Mouse (Mus musculus) frontal cortex, postnatal 36 days (tissue): Measurements from ENCODE around the gene Ulk4.

ENCODE experiments used
- DNase-seq, 2 experiments: peaks; one replicate each; pipeline ENCODE4 v3.0.0; 2022; ENCODE audit warnings: low spot score in 2 of 2

The Ulk4 gene

DNA sequence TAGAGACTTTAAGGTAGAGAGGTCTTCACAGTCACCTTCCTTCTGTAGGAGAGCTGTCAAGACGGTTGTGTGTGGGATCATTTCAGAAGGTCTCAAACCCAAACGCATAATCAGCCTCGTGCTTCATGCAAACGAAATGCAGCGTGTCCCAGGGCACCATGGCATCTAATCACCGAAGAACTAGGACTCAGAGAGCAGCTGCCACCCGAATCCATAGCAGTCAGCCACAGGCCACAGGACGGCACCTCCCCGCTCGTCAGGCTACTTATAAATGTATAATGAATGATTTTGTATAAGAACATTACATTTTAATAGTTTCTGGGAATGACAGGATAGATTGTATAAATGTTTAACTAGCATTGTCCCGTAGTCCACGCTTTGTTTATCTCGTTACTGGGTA is 257.1 kb downstream of the Ulk4 start:
- DNase-seq: no peak

DNA sequence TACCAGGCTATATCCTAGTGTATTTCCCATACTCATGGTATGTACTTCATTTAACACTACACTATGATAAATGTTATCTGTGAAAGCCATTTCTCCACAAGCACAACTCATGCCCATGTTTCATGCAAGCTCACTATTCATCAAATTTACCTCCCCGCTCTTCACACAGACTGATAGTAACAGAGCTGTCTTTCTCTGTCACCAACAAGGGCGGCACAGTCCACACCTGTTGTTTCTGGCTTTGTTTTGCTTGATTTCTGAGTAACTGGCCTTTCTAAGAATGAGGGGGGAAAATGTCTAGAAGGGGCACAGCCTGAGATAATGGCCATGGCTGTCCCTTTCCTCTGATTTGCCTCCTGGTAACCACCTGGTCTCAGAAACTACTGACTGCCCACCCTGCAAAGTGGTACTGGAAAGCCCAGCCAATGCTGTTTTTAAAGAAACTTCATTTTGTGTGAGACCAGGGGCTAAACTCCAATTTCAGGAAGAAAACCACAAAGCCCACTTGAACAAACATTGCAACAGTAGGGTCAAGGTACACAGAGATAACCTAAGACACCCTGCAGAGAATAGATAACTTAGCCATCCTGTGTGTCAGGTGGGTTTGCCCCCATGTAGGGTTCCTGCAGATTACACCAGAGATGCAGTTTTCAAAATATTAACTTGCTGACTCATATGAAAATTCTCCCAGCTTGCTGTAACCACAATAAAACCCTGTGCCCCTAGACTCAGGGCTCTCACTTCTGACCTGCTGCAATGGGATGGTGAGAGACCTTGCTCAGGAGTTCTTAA is 258.3 kb downstream of the Ulk4 start:
- DNase-seq: no peak

DNA sequence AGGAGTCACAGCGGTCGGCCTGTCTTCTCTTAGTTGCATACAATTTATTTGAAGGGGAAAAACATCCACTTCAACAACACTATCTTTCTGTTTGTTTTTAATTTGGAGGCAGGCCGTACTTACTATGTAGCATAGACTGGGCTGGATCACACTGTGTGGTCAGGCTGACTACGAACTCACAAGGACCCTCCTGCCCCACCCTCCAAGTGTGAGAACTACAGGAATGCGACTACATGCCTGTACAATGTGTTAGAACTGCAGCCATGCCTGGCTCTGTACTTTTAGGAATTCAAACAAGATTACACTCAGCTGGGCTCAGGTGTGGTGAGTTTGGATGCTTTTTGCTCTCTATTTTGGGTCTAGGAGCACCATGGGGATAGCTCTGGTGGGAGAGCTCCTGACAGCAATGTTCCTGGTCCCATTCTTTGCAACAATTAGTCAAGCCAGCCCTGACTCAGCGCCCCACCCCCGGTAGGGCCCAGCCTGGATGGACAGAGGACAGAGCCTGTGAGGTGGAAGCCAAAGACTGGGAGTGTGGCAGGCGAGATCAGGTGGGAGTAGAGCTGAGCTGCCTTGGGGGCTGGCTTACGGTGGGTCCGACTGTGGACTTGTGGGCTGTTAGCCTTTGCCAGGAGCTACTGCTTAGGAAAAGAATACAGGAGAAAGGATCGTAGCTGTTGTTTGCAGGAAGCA is 261.0 kb downstream of the Ulk4 start:
- no peak for DNase-seq

DNA sequence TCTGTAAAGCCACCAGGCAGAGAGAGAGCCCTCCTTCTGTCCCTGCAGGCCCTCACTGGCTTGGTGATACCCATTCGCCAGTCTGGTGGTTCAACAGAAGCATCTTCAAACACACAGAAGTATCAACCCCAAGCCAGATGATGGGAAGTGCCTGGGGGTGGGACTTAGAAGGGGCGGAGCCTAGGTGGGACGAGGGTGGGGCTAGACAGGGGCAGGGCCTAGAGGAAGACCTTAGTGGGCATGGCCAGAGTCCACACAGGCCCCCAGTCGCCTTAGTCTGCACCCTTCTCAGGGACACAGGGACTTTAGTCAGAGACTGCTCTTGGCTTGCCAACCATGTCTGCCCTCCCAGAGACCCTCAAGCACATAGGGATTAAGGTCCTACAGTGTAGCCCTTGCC is 265.5 kb downstream of the Ulk4 start:
- DNase-seq: no peak

DNA sequence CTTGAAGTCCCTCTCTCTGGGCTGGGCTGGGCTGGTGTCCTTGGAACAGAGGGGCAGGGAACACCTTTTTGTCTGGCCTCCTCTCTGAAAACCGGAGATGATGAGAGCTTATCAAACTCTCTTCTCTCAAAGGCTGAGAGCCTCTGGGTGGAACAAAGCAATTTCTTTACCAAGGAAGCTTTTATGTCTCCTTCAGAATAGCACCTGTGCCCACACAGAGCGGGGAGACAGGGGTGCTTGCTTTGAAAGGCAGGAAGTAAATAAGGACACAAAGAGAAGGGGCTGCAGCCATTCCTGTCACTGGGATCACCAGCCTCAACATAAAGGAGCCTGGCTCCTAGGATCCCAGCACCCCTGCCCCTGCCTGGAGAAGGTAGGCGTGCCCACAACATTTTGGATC is 266.5 kb downstream of the Ulk4 start:
- DNase-seq: no peak

DNA sequence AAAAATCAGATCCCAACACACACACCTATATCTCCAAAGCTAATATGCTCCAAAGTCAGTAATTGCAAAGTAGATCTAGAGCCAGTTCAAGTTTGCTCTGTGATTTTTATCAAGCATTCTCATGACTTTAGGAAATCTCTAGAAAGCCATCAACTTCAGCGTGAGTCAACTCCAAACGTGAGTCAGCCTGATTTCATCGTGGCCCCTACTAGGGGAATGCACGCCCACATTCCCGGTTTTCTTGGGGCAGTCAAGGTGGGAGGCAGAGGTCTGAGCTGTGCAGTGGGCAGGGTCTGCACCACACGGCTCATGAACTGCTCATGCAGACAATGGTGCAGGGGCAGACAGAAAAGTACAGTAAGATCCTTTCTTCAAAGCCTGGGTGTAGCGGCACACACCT is 271.0 kb downstream of the Ulk4 start:
- no peak for DNase-seq

DNA sequence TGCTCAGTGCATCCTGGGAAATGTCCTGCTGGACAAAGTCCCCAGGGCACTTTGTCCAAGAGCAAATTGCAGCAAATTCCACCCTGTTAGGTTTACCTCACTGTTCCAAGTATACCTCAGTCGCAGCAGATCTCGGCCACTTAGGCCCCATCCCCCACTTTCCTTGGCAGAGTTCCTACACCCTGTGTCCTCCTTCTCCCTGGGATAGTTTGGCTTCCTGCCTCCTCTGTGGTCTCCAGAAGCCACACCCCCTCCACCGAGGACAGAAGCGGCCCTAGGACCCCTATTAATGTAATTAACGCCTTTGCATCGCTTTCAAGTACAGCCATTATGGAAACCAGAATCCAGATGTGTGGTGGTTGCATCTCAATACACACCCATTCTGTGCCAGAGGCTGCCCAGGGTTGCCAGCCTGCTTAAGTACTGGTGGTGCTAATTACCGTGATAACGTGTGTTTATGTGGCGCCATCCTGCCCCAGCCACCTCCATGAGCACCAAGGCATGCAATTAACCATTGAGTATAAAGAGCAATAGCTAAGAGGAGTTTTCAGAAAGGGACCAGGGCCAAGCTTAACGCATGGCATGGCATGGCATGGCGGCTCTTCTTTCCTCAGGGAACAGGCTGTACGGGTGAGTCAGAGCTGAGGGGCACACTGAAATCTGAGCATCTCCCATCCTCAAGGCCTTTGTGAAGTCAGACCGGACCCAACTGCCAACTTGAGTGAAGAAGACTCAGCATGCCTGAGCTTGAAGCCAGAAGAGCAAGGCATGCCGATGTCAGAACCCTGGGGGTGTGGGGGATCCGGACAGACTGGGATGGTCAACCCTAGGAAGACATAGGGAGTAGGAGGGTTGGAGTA is 275.1 kb downstream of the Ulk4 start:
- DNase-seq: peak in 1 of 2 experiments; percentile 14

DNA sequence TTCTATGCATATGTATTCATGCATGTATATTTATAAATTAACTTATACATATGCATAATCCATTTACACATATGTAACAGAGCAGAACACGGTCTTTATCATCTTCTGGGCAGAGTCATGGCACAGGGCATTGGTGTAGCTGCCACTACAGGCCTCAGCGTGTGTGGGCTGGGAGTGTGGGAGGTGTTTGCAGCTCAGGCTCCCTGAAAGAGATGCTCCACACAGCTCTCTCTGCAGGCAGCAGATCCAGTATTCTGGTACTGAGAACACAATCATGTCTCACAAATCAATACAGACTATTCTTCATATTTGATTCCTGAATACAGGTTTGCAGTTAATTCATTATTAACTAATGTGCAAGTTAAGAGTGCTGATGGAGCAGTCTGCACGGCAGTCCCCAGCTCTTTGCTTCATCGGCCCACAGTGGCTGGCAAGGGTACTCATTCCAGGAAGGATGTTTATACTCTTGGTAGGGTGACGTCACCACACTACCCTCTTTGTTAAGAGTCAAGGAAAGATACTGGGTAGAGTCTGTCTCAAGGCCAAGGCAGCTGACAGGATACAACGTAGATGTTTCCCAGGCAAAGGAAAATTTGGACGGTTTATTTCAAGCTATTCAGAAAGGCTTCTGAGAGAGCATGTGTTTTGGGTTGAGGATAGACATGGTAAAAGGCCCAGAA is 276.2 kb downstream of the Ulk4 start:
- peak; percentile 42 to 68 for DNase-seq

DNA sequence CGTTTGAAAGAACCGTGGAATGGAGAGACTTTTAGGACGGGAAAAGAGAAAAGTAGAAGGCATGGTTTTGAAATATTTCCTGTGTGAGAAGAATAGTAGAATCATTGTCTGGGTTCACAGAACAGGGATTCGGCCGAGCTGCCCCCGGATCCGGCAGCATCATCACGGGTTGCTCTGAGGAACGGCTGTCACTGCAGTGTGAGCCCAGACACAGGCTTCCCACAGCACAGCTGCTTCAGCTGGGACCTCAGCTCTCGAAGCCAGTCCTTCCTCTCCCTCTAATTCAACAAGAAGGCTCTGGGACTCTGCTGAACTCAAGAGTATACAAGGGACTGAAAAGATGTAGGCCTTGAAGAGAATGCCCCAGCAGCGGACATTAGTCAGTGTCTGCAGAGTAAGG is 278.3 kb downstream of the Ulk4 start:
- peak in 1 of 2 experiments; percentile 22 for DNase-seq

DNA sequence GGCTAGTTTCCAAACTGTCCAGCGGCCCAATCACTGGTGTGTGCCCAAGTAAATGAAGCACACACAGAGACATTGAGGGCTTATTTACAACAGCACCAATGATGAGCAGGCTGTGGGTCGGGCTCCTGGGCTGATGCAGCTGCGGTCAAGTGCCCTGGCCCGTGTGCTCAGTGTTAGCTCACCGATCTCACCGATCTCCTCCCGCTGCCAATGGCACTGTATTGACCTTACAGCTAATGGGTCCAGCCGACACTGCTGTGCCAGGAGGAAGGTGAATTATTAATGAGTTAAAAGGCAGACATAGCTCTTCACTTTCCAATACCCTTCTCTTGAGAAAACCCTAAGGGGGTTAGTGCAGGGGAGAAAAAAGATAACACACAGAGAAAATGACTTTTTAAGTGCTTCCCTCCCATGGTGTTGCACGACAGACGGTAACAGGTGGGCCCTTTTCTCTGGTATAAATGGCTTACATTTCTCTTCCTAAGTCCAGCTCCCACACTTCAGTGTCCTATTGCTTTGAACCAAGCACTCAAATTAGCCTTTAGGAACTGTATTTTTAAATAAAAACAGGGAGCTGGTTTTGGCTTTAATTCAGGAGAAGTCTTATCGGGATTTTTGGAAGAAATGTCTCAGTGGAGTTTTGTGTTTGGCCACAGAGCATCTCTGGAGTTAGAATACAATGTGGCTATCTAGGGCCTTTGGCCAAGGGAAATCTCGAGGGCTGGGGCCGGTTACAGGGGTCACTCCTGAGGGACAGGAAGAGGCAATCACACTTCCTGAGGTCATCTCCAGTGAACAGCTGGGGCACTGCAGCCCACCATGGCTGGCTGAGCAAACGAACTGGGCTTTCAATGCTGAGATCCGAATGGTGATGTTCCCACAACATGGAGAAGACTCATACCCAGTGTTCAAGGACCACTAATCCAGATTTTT is 282.5 kb downstream of the Ulk4 start:
- DNase-seq: no peak

DNA sequence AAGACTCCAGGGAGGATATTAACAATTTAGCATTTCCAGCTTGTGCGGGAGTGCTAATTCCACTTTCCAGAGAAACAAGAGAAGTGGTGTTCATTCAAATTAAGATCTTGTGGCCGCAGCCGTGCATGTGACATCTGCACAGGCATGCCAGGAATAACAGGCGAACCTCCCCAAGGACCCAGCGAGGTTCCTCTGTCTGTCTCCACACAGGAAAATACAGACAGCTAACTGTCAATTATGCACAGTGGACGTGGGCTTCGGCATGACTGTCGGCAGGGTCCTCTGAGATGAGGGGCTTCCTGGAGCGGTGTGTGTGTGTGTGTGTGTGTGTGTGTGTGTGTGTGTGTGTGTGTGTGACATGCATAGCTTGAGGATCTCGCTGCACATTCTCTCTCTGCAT is 284.0 kb downstream of the Ulk4 start:
- DNase-seq: no peak

DNA sequence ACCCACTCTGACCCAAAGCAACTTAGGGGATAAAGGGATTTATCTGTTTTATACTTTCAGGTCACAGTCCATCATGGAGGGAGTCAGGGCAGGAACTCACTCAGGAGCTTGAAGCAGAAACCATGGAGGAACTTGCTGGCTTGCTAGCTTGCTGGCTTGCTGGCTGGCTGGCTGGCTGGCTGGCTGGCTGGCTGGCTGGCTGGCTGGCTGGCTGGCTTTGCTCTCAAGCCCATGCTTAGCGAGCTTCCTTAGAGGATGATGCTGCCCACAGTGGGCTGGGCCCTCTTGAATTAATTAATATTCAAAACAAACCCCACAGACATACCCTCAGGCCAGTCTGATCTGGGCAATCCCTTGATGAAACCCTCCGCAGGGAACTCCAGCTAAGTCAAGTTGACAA is 285.2 kb downstream of the Ulk4 start:
- no peak for DNase-seq

DNA sequence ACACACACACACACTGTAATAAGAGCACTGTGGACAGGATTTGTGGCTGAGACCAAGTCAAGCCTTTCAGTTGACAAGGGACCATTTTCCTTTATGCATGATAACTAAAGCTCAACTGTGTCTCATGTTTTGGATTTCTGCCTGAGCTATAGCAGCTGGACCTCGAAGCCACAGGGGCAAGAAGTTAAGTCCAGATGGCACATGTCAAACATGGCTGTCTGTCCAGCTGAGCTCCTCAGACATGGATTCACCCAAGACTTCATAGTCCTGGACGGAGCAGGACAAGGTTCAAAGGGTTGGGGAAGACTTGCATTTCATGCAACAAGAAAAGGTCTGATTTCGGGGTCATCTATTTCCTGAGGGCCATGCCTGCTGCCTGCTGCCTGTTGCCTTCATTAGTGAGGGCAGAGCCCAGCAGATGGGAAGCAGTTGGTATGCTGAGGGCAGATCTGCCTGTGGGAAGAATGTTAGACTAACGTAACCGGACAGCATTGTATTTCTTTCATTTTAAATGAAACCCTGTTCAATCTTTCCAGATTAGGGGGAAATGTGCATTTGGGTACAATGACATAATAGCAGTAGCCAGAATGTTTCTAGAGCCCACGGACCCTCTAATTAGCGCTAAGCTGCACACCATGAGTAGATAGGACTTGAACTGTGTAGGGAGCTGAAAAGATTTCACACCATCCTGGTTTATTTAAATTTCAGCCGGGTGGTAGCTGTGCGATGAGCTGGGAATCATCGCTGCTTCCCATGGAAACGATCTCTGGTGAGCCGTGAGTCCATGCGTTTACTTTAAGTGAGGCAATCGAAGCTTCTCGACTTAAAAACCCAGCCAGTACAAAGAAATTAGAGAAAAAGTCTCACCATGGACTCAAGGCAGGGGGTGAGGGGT is 286.9 kb downstream of the Ulk4 start:
- no peak for DNase-seq

DNA sequence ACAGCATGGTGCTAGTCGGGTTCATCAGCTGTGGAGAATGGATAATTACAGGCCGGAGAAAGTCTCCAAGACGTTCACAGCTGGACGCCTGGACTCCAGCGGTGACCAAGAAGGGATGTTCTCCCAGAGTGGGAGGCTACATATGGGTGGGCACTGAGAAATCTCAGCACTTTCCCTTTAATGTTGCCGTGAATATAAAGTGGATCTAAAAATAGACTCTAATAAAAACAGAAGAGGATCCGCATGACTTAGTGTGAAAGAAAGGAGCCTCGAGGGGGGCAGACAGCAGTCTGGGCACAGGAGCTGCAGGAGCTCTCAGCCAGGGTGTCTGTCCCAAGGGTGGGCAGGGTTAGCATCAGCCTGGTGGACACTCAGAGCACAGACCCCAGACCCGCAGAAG is 288.9 kb downstream of the Ulk4 start:
- DNase-seq: no peak

DNA sequence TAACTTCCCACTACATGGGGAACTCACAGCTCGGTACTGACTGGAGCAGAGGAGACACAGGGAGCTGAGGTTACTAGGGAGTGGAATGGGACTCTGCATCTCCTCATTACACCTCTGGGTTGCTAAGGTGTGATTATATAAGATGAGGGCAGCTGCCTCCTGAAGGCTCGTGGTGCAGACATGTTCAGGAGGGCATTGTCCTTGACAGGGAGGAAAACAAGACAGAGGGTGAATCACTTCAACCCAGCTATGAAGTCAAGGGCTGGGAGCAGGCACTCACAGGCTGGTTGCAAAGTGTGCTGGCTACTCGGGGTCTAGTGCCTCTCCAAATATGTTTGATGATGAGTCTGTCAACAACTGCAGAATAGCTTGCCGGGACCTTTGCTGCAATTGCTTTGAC is 290.0 kb downstream of the Ulk4 start:
- DNase-seq: no peak

DNA sequence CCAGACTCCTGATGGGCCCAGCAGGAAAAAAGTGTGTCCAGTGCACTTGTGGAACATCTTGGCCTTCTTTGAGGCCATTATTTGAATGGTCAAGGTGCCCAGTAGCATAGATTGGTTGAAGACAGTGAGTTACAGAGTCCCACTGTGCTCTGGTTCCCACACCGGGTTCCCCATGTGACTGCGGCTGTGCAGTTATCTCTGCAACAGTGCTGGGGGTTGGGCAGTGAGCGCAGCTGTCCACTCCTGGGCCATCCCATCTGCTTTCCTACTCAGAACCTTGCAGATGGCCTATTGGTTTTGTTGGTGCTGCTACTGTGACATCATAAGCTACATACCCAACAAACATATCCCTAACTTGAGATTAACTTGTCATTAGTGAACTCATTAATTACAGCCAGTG is 290.7 kb downstream of the Ulk4 start:
- DNase-seq: no peak

DNA sequence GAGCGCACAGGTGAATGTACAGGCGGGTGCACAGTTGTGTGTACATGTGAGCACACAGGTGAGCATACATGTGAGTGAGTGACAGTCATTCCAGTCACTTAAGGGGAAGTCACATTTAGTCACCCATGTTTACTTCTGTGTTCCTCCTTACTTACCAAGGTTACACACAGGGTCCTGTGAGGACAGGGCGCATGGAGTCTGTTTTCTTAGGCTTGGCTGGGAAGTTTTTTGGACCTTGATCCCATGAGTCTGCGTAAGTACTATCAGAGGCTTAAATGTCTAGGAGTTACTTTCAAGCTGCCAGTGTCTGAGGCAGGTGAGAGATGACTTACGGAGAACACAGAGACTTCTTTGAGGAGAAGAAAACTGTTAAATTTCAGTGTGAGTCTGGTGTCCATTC is 291.5 kb downstream of the Ulk4 start:
- no peak for DNase-seq

DNA sequence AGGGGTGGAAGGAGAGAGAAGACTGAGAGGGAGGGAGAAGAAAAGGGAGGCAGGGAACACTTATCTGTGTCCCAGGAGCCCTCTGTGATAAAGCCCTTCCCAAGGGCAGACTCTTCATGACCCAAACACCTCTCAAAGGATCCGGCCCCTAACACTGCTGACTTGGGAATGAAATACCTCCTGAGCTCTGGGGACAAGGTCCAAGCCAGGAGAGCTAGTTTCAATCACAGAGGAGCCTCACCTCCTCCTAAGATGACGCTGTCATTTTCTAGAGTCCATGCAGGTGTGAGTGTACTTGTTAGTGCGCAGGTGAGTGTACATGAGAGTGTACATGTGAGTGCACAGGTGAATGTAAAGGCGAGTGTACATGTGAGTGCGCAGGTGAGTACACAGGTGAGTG is 292.0 kb downstream of the Ulk4 start:
- DNase-seq: no peak

DNA sequence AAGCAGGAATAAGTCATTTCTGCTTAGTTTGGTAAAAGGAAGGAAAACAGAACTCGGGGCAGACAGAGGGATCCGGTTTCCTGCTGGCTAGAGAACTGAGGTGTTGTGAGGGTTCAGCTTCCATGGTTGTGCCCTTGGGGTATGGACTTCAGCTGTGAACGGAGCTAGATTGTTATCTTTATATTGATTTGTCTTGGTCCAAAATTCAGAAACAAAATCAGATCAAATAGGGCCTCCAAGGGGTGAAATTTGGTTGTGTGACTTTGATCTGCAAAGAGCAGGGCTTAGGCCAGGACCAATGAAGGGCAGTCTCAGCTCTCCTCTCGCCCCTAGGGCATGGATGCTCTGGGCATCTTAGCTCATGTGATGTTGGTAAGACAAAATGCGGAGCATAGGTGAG is 292.5 kb downstream of the Ulk4 start:
- DNase-seq: no peak

DNA sequence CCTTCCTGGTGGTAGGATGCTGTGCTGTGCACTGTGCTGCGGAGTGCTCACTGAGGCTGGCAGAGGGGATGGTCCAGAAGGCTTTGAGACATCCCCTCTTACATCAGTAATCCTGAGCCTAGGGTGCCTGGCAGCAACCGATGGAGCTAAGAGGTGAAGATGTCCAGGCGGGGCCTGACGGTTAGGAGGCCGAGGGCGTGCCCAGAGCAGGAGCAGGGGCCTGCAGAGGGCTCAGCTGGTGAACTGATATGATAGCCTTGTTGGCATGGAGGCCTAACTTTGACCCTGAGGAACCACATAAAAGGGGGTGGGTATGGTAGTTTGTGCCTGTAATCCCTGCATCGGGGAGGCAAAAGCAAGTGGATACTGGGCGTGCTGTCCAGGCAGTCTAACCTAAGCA is 293.1 kb downstream of the Ulk4 start:
- DNase-seq: no peak
